10 mouse cellular contexts compared by ENCODE assay signal in the genomic region with DNA sequence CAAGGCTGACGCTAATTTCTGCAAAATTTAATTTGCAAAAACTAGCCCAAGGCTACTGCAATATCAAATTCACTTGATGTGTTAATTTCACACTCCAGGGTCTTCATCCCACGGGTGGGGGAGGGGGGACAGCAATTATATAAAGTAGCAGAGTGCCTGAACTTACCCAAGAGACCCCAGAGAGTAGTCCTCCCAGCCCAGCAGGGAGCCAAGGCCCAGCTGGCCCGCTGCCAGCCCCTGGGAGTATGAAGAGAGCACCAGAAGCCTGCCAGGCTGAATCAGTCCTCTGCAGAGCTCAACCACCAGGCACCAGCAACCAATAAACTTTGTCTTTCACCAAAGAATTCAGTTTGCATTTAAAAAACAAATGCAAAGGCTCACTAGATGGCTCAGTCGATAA. TPM values are rescaled to one million over a fixed set of nuclear protein-coding genes. Genes with fewer than 3 reads are reported as not detected.
DNase-seq lines count a peak whose midpoint lies in the region; ATAC-seq lines count a peak whose summit lies in the region.
"Had no signal": no experiment of that assay in that cellular context is flagged by ENCODE, and none has a peak within 500 bp of the region (broad histone marks: within the 10 kb centered on the region; RNA-seq: fewer than 3 reads in every experiment).

No protein-coding gene starts in this region.

- intact Hi-C loops in heart, postnatal 25 days (cut with DNase I), result no loop called here

- no peak overlapping the region for H3K4me3 ChIP-seq in heart, embryonic 13.5 days
- H3K4me3 ChIP-seq in hindbrain, embryonic 12.5 days, result no peak overlapping the region
- H3K4me3 ChIP-seq: lung, embryonic 15.5 days had no signal

- no peaks in the 10 kb centered on the region for H3K27me3 ChIP-seq in heart, embryonic 13.5 days (replicated peaks)
- no peaks in the 10 kb centered on the region for H3K27me3 ChIP-seq in hindbrain, embryonic 12.5 days
- H3K27me3 ChIP-seq: lung, embryonic 15.5 days had no signal

- no peak overlapping the region for H3K4me2 ChIP-seq in heart, embryonic 13.5 days
- H3K4me2 ChIP-seq in hindbrain, embryonic 12.5 days (replicated peaks), result no peak overlapping the region
- H3K4me2 ChIP-seq: lung, embryonic 15.5 days had no signal

- 44% methylated on average over 4 of the region's 4 CpGs for WGBS in heart, embryonic 13.5 days
- 24% methylated on average over 4 of the region's 4 CpGs for WGBS in hindbrain, embryonic 12.5 days

- H3K4me1 ChIP-seq in heart, embryonic 13.5 days, result peaks cover 100% of the 10 kb centered on the region
- peaks cover 73% of the 10 kb centered on the region for H3K4me1 ChIP-seq in hindbrain, embryonic 12.5 days

- peak overlapping the region; percentile 21; the same call in 1 of the 2 replicates for H3K9ac ChIP-seq in heart, embryonic 13.5 days
- H3K9ac ChIP-seq in hindbrain, embryonic 12.5 days, result no peak overlapping the region
- H3K9ac ChIP-seq: lung, embryonic 15.5 days had no signal

- peak overlapping the region; percentile 71 for H3K27ac ChIP-seq in heart, embryonic 13.5 days (replicated peaks)
- H3K27ac ChIP-seq in hindbrain, embryonic 12.5 days, result peak overlapping the region; percentile 44; the same call in 1 of the 2 replicates
- H3K27ac ChIP-seq: kidney, postnatal 0 days; lung, embryonic 15.5 days had no signal

- ATAC-seq in heart, embryonic 13.5 days (ENCODE audit: extremely low read depth, insufficient number of reproducible peaks, low FRiP score, low TSS enrichment), result no peak
- peak; percentile 61 for ATAC-seq in hindbrain, embryonic 12.5 days (ENCODE audit: low FRiP score)
- no peak for ATAC-seq in megakaryocyte, adult 5-6 weeks (ENCODE audit: poor library complexity, severe bottlenecking)

- no peaks in the 10 kb centered on the region for H3K9me3 ChIP-seq in heart, embryonic 13.5 days
- H3K9me3 ChIP-seq in hindbrain, embryonic 12.5 days (replicated peaks), result no peaks in the 10 kb centered on the region
- H3K9me3 ChIP-seq: lung, embryonic 15.5 days had no signal

- no peak for DNase-seq in heart, postnatal 25 days (ENCODE audit: low spot score)
- peak; percentile 72 for DNase-seq in NIH3T3 (ENCODE audit: low read depth)
- peak; percentile 80 for DNase-seq in adrenal gland, postnatal 25 days
- DNase-seq in thymus, postnatal 36 days, result no peak
- no peak for DNase-seq in spleen, postnatal 10 days (ENCODE audit: low spot score in 2 of 2)

- peaks cover 3% of the 10 kb centered on the region; the same call in 1 of the 2 replicates for H3K36me3 ChIP-seq in heart, embryonic 13.5 days
- H3K36me3 ChIP-seq in hindbrain, embryonic 12.5 days, result no peaks in the 10 kb centered on the region
- H3K36me3 ChIP-seq: lung, embryonic 15.5 days had no signal

RNA-seq across cellular contexts. Expression of gene Sipa1l2, which starts 59.8 kb away (rescaled TPM):
- polyA plus RNA-seq in heart, embryonic 13.5 days (2015; fragmentation: Nextera tagmentation; extraction: Ambion mirVana), result 19.7 and 20.2 TPM in 2 replicates
- 10 to 100 TPM; 43.7 to 44.8 TPM for total RNA-seq in heart, postnatal 25 days (2021)
- 54.5 and 79.1 TPM in 2 replicates for total RNA-seq in adrenal gland, postnatal 25 days (2021)
- polyA plus RNA-seq in hindbrain, embryonic 12.5 days (2016; fragmentation: Nextera tagmentation; extraction: Ambion mirVana), result 36.4 and 37.5 TPM in 2 replicates
- 5.2 and 7.4 TPM in 2 replicates for total RNA-seq in megakaryocyte, adult 5-6 weeks (2015)
- 10.9 and 11.6 TPM in 2 replicates for total RNA-seq in megakaryocyte, adult 5-6 weeks (2017)

Comparison
In these comparisons a context has a peak if more than half of its experiments do, and no peak if none do; other contexts are left out.
1. DNase-seq: peak in NIH3T3 (single experiment) and adrenal gland, postnatal 25 days (single experiment); none in heart, postnatal 25 days (single experiment), thymus, postnatal 36 days (0 of 2) and spleen, postnatal 10 days (0 of 2).